Comparison of ENCODE assay signal across 9 mouse cellular contexts in genomic region chr4:128715241-128716204, GRCm38 (mm10). TPM values are rescaled to one million over a fixed set of nuclear protein-coding genes. Genes with fewer than 3 reads are reported as not detected.
A peak's percentile ranks its signal among the peaks of the same experiment; 100 is the strongest.
DNase-seq lines count a peak whose midpoint lies in the region; TF ChIP-seq lines count a peak whose summit lies in the region.
"Had no signal": no experiment of that assay in that cellular context is flagged by ENCODE, and none has a peak within 500 bp of the region (broad histone marks: within the 10 kb centered on the region; RNA-seq: fewer than 3 reads in every experiment).

No protein-coding gene starts in this region.

- no peak overlapping the region for H3K9ac ChIP-seq in heart, adult 2 months (ENCODE audit: low read depth, low read length)

- H3K79me2 ChIP-seq in heart, adult 2 months (replicated peaks; ENCODE audit: control insufficient read depth, insufficient read depth, low read length): no peaks in the 10 kb centered on the region

- H3K4me3 ChIP-seq in forebrain, embryonic 10.5 days: peak overlapping the region; percentile 39
- peak overlapping the region; percentile 39 for H3K4me3 ChIP-seq in midbrain, embryonic 10.5 days
- no peak overlapping the region for H3K4me3 ChIP-seq in heart, adult 2 months

- H3K9me3 ChIP-seq in forebrain, embryonic 10.5 days: no peaks in the 10 kb centered on the region
- no peaks in the 10 kb centered on the region for H3K9me3 ChIP-seq in midbrain, embryonic 10.5 days (replicated peaks)

- peaks cover 100% of the 10 kb centered on the region for H3K4me1 ChIP-seq in forebrain, embryonic 10.5 days
- peaks cover 100% of the 10 kb centered on the region for H3K4me1 ChIP-seq in midbrain, embryonic 10.5 days
- no peaks in the 10 kb centered on the region; the same call in 1 of the 2 replicates for H3K4me1 ChIP-seq in heart, adult 2 months (ENCODE audit: control insufficient read depth, insufficient read depth, low read length)

- H3K27me3 ChIP-seq in forebrain, embryonic 10.5 days (ENCODE audit: poor library complexity, severe bottlenecking): peaks cover 6% of the 10 kb centered on the region
- peaks cover 5% of the 10 kb centered on the region for H3K27me3 ChIP-seq in midbrain, embryonic 10.5 days (ENCODE audit: low read depth, poor library complexity, severe bottlenecking)
- no peaks in the 10 kb centered on the region for H3K27me3 ChIP-seq in heart, adult 2 months (ENCODE audit: control insufficient read depth, insufficient read depth, low read length)

- intact Hi-C loops in heart, adult 2 months (cut with DNase I): loop anchor here (10.0 kb wide), 1 partner anchor 369 kb away; no protein-coding TSS in a partner anchor

- peak overlapping the region; percentile 97 for H3K27ac ChIP-seq in forebrain, embryonic 10.5 days
- peak overlapping the region; percentile 97 for H3K27ac ChIP-seq in midbrain, embryonic 10.5 days (replicated peaks)
- no peak overlapping the region for H3K27ac ChIP-seq in heart, adult 2 months
- H3K27ac ChIP-seq: macrophage had no signal

- no peak for TF ChIP-seq POLR2A in heart, adult 2 months (IDR thresholded peaks at IDR 0.05; ENCODE audit: insufficient read depth, low read depth, low read length)

- 2% methylated on average over 14 of the region's 14 CpGs for WGBS in forebrain, embryonic 10.5 days
- WGBS in midbrain, embryonic 10.5 days: 3% methylated on average over 14 of the region's 14 CpGs
- WGBS in heart, adult 2 months: 62% methylated on average over 14 of the region's 14 CpGs

- TF ChIP-seq CTCF in heart, adult 2 months (IDR thresholded peaks at IDR 0.05): no peak

- peak; percentile 68 for DNase-seq in right cerebral cortex, adult 18-20 months
- DNase-seq in right cerebral cortex, postnatal 25 days: no peak
- DNase-seq in forebrain, embryonic 10.5 days (ENCODE audit: extremely low spot score, low spot score): peak; percentile 96
- DNase-seq in layer of hippocampus, postnatal 36 days: peak; percentile 51 to 61
- peak; percentile 96 for DNase-seq in midbrain, embryonic 10.5 days (ENCODE audit: low spot score)
- DNase-seq in thymus, postnatal 10 days (ENCODE audit: low spot score in 2 of 2): peak; percentile 32 to 44
- no peak for DNase-seq in spleen, postnatal 36 days (ENCODE audit: low spot score in 2 of 2)
- DNase-seq in heart, adult 2 months: no peak

- H3K36me3 ChIP-seq in forebrain, embryonic 10.5 days (replicated peaks): no peaks in the 10 kb centered on the region
- H3K36me3 ChIP-seq in midbrain, embryonic 10.5 days: no peaks in the 10 kb centered on the region
- no peaks in the 10 kb centered on the region for H3K36me3 ChIP-seq in heart, adult 2 months (ENCODE audit: control insufficient read depth, insufficient read depth, low read length)

- no peak for TF ChIP-seq EP300 in heart, adult 2 months (IDR thresholded peaks at IDR 0.05; ENCODE audit: insufficient read depth, low read depth, low read length)

RNA-seq across cellular contexts. Expression of gene A3galt2, which starts 39.6 kb away (rescaled TPM):
- 0.07 and 0.17 TPM in 2 replicates for polyA plus RNA-seq in forebrain, embryonic 10.5 days (2016; fragmentation: Nextera tagmentation; extraction: Ambion mirVana)
- total RNA-seq in layer of hippocampus, postnatal 36 days (2021): under 1 TPM; 0.48 to 0.62 TPM
- polyA plus RNA-seq in midbrain, embryonic 10.5 days (2016; fragmentation: Nextera tagmentation; extraction: Ambion mirVana): 0.10 and 0.24 TPM in 2 replicates
- under 1 TPM; 0.08 to 0.16 TPM for total RNA-seq in heart, adult 2 months (2021)
- polyA plus RNA-seq in heart, adult 2 months (2012; rRNA removed): 0.15 and 0.37 TPM in 2 replicates
- polyA plus RNA-seq: macrophage had no signal

Comparison
In these comparisons a context has a peak if more than half of its experiments do, and no peak if none do; other contexts are left out.
1. DNase-seq: peak in right cerebral cortex, adult 18-20 months (single experiment), forebrain, embryonic 10.5 days (single experiment), layer of hippocampus, postnatal 36 days (2 of 2), midbrain, embryonic 10.5 days (single experiment) and thymus, postnatal 10 days (2 of 2); none in right cerebral cortex, postnatal 25 days (single experiment), spleen, postnatal 36 days (0 of 2) and heart, adult 2 months (0 of 2).